Mouse (Mus musculus) olfactory bulb, adult 2 months (tissue): Measurements from ENCODE around the gene Vps26c.
"Not testable (repeated sequence)": the region's sequence is repeated elsewhere in the genome, so short reads cannot be mapped to it uniquely, and the experiment has no call there.

Experiments used
- CTCF ChIP-seq: fragments of 200-500 bp; IDR thresholded peaks from 2 replicates; pipeline ENCODE4 v1.5.1; 2012; ENCODE audit warnings: low read depth, mild to moderate bottlenecking, low read length, moderate library complexity; ENCODE audit not compliant: insufficient read depth
- POLR2A ChIP-seq: fragments of 200-500 bp; IDR thresholded peaks from 2 replicates; pipeline ENCODE4 v1.6.1; 2012; ENCODE audit warnings: mild to moderate bottlenecking, low read depth, low read length, moderate library complexity; ENCODE audit not compliant: insufficient read depth

DNA sequence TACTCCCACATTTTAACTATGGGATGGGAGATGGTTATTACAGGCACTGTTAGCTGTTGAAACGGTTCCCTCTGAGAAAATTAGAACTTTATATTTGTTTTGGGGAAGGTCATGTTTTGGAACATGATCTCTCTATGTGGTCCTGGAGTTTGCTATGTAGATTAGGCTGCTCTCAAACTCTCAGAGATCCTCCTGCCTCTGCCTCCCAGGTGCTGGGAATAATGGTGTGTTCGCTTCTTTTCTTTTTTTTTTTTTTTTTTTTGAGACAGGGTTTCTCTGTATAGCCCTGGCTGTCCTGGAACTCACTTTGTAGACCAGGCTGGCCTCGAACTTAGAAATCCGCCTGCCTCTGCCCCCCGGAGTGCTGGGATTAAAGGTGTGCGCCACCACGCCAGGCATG lies 60.3 kb downstream of the Vps26c start:
- not testable (repeated sequence) for TF ChIP-seq CTCF, POLR2A
